Mouse (Mus musculus) G1E (cell line): Measurements from ENCODE around the gene Cadm4. TPM values are rescaled to one million over a fixed set of nuclear protein-coding genes. Genes with fewer than 3 reads are reported as not detected.

Source experiments
- ATAC-seq: 2 replicates; pipeline ENCODE4 v1.8.0; 2016; ENCODE audit warnings: mild to moderate bottlenecking; ENCODE audit not compliant: insufficient number of reproducible peaks, poor library complexity, low FRiP score, severe bottlenecking; ENCODE audit errors: extremely low read depth
- DNase-seq: peaks from one replicate; pipeline ENCODE4 v3.0.0; 2012; ENCODE audit warnings: low spot score
- H3K27me3 ChIP-seq: 2 replicates; pipeline ENCODE4 v1.6.1; 2012; ENCODE audit warnings: mild to moderate bottlenecking, low read length, inconsistent platforms; ENCODE audit not compliant: insufficient read depth
- H3K36me3 ChIP-seq: replicated peaks from 2 replicates; pipeline ENCODE3; 2012; ENCODE audit warnings: mild to moderate bottlenecking, inconsistent platforms
- H3K4me1 ChIP-seq: 2 replicates; pipeline ENCODE4 v1.6.1; 2012; ENCODE audit warnings: low read depth, low read length, inconsistent platforms, mixed read lengths; ENCODE audit not compliant: insufficient read depth
- H3K4me3 ChIP-seq: 2 replicates; pipeline ENCODE4 v1.5.1; 2012; ENCODE audit warnings: low read depth, mild to moderate bottlenecking, inconsistent platforms, low read length, moderate library complexity, mixed read lengths
- H3K9me3 ChIP-seq: replicated peaks from 2 replicates; pipeline ENCODE4 v1.6.1; 2012; ENCODE audit warnings: inconsistent platforms
- CTCF ChIP-seq: IDR thresholded peaks from 2 replicates; pipeline ENCODE4 v1.5.1; 2012; ENCODE audit warnings: low read depth, low read length, inconsistent platforms, mixed read lengths
- GATA1 ChIP-seq: IDR thresholded peaks from 2 replicates; pipeline ENCODE4 v1.6.1; 2012; ENCODE audit warnings: borderline replicate concordance, low read length, inconsistent platforms, mixed read lengths
- GATA2 ChIP-seq: IDR thresholded peaks from 2 replicates; pipeline ENCODE4 v1.6.1; 2012; ENCODE audit warnings: low read depth, low read length, inconsistent platforms, borderline replicate concordance
- POLR2AphosphoS5 ChIP-seq: IDR thresholded peaks from 2 replicates; pipeline ENCODE4 v1.6.1; 2012; ENCODE audit warnings: low read depth, low read length, inconsistent platforms; ENCODE audit not compliant: insufficient replicate concordance
- TAL1 ChIP-seq: conservative IDR thresholded peaks from 2 replicates; pipeline ENCODE4 v1.6.1; 2012; ENCODE audit warnings: low read depth, low read length, inconsistent platforms, mixed read lengths
- polyA plus RNA-seq: library from polyadenylated mRNA; stranded (reverse); fragments of >175 nt; gene quantifications from 2 replicates; pipeline ENCODE4 v1.2.3, GENCODE M21; 2012
- total RNA-seq, 2 experiments: library from RNA; stranded (forward) in 1 of 2; stranded (reverse) in 1 of 2; fragments of 200-1000 nt in 1 of 2; fragments of >200 nt in 1 of 2; fragmentation: Nextera tagmentation in 1 of 2; gene quantifications; 2 replicates each; pipeline ENCODE4 v1.2.3; 2014 to 2017

Cadm4 gene
- total and polyA plus RNA-seq, 3 experiments, result 0.16 TPM; not detected in 2

DNA sequence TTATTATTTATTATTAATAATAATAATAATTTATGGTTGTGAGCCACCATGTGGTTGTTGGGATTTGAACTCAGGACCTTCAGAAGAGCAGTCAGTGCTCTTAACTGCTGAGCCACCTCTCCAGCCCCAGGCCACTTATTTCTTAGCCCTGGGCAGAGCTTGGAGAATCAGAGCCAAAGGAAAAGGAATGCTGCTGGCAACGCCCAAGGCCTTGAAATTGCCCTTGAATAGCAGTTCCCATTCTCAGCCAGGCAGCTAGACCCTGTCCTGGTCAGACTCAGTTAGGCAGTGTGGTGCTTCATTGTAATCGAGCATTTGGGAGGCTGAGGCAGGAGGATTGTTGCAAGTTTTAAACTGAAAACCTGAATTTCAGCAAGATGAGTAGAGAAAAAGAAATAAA lies 27.6 kb upstream of the Cadm4 start:
- TF ChIP-seq POLR2AphosphoS5 (no peak), GATA2 (no peak), TAL1 (no peak), GATA1 (no peak)
- no peak for ATAC-seq
- DNase-seq, result no peak
- H3K27me3 ChIP-seq, result peaks cover 9% of the 10 kb centered on the region
- no peaks in the 10 kb centered on the region for H3K9me3 ChIP-seq
- peaks cover 39% of the 10 kb centered on the region for H3K4me1 ChIP-seq
- no peak overlapping the region for H3K4me3 ChIP-seq
- H3K36me3 ChIP-seq, result no peaks in the 10 kb centered on the region

DNA sequence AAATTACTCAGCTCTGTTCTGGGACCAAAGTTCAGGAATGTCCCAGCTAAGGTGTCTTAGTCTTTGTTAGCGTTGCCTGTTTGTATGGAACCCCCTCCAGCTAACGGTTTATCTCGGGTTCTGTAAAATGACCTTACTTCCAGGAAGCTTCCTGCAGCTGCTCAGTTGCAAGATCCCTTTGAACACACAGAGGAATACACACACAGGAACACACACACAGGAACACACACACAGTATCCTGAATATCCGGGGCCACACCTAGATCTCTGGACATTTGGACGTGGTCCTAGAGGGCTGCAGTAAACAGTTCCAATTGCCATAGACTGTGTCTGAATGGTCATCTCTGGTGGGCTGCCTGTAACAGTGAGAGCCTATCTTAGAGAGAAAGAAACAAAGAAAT lies 26.1 kb upstream of the Cadm4 start:
- H3K36me3 ChIP-seq, result no peaks in the 10 kb centered on the region
- ATAC-seq, result no peak
- H3K9me3 ChIP-seq, result no peaks in the 10 kb centered on the region

DNA sequence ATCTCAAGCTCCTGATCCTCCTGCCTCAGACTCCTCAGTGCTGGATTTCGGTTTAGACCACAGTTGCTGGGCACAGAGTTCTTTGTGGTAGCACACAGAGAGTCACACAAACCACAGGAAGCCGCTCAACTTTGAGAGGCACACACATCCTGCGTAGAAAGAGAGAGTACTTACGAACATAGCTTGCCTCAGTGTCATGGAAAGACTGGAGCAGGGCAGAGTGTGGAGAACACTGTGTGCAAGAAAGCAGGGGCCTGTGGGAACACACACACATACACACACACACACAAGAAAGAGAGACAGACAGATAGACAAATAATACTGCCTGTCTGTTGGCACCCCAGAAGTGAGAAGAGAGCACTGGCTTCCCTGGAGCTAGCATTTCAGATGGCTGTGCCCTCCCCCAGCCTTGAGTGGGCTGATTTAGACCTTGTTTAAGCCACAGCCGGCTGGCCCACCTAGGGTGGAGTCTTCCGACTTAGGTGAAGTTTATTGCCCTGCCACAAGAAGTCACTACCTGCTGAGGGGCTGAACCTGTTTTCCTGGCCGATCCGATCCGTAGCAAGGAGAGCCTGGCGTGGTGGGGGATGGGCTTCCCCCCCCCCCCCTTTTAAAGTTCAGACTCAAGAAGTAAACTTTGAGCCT lies 24.0 kb upstream of the Cadm4 start:
- H3K4me3 ChIP-seq, result no peak overlapping the region
- no peak for DNase-seq
- TF ChIP-seq TAL1, result no peak
- TF ChIP-seq POLR2AphosphoS5, result no peak
- TF ChIP-seq CTCF, result no peak
- no peak for TF ChIP-seq GATA1
- no peak for TF ChIP-seq GATA2
- peaks cover 31% of the 10 kb centered on the region for H3K27me3 ChIP-seq
- H3K36me3 ChIP-seq, result no peaks in the 10 kb centered on the region
- H3K9me3 ChIP-seq, result no peaks in the 10 kb centered on the region
- H3K4me1 ChIP-seq, result peaks cover 17% of the 10 kb centered on the region
- no peak for ATAC-seq

More for the DNA sequence above, 26.1 kb upstream of the Cadm4 start:
- no peak for DNase-seq
- peaks cover 26% of the 10 kb centered on the region for H3K4me1 ChIP-seq
- no peak overlapping the region for H3K4me3 ChIP-seq
- H3K27me3 ChIP-seq, result peaks cover 17% of the 10 kb centered on the region
- TF ChIP-seq POLR2AphosphoS5 (no peak), TAL1 (no peak)

DNA sequence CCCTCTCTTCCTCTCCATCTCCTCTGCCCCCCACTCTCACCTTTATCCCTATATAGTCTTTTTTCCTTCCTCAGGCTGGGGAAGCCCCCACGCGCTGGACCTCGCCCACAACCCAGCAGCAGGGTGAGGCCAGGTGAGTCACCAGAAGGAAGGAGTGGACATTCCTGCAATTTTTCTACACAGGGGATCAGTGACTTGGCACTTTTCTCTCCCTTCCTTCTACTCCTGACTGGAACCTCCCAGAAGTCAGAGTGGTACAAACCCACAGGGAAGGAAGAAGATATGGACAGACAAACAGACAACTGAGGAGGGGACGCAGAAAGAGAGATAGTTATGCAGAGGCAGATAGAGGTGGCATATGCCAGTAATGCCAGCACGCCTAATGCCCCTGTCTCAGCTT lies 22.4 kb upstream of the Cadm4 start:
- Histone ChIP-seq H3K4me1 (peaks cover 17% of the 10 kb centered on the region), H3K4me3 (no peak overlapping the region), H3K9me3 (no peaks in the 10 kb centered on the region), H3K36me3 (no peaks in the 10 kb centered on the region), H3K27me3 (peaks cover 32% of the 10 kb centered on the region)
- ATAC-seq (no peak), DNase-seq (no peak)
- TF ChIP-seq POLR2AphosphoS5, result no peak

DNA sequence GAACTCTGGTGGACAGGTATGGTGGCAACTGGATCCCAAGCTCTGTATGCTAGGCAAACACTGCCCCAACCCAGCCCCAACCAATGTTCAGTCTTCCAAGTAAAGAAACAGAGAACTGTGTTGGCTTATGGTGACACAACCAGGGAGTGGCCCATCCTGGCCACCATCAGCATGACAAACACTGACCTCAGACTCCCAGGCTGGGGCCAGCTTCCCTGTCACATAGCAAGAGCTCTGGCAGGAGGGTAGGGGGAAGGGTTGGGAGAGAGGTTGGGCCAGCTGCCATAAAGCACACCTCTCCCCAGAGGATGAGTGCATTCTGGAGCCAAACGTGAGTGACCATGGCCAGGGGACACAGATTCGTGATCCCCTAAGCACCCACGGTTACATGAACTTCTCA lies 22.0 kb upstream of the Cadm4 start:
- ATAC-seq (no peak), DNase-seq (no peak)
- H3K9me3 ChIP-seq, result no peaks in the 10 kb centered on the region
- TF ChIP-seq CTCF, result no peak
- TF ChIP-seq GATA2, result no peak
- TF ChIP-seq POLR2AphosphoS5, result no peak
- TF ChIP-seq TAL1, result no peak
- TF ChIP-seq GATA1, result no peak
- H3K4me1 ChIP-seq, result peaks cover 17% of the 10 kb centered on the region
- no peaks in the 10 kb centered on the region for H3K36me3 ChIP-seq
- H3K27me3 ChIP-seq, result peaks cover 33% of the 10 kb centered on the region
- no peak overlapping the region for H3K4me3 ChIP-seq

DNA sequence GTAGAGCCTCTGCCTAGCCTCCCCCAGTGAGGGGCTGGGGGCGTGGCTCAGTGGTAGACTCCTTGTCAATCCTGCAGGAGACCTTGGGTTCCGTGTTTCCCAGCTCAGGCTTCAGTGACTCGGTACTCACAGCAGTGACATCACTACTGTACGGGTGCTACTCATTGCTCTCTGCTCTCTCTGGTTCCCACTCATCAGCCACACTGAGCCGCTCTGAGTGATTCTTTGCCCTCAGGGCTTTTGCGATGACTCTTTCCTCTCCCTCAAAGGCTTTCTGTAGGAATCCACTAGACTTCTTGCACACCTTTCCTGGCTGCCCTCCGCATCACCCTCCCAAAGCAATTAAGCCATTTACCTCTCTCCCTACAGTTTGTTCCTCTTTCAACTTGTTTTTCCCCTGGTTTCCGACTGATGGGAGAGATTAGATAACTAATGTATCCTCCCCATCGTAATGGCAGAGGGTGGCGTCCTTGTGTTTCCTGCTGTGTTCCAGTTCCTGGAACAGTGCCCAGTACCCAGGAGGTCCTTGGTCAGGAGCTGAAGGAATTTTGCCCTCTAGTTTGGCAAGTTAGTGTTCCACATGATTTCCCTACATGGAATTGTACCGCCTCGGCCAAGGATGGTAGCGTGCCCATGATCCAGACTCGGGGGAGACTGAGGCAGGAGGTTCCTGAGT lies 20.3 kb upstream of the Cadm4 start:
- Histone ChIP-seq H3K4me1 (peaks cover 12% of the 10 kb centered on the region), H3K36me3 (no peaks in the 10 kb centered on the region), H3K4me3 (no peak overlapping the region), H3K9me3 (no peaks in the 10 kb centered on the region), H3K27me3 (peaks cover 37% of the 10 kb centered on the region)
- TF ChIP-seq POLR2AphosphoS5 (no peak), CTCF (no peak), TAL1 (no peak), GATA2 (no peak), GATA1 (no peak)
- ATAC-seq (no peak), DNase-seq (no peak)
